Mouse (Mus musculus) ES-Bruce4 (cell line): ENCODE results near the gene Skp1a. TPM values are rescaled to one million over a fixed set of nuclear protein-coding genes. Genes with fewer than 3 reads are reported as not detected.

Experiments used
- H3K27ac ChIP-seq: 2 replicates; pipeline ENCODE4 v1.5.1; 2012; ENCODE audit warnings: low read length, inconsistent platforms; ENCODE audit not compliant: insufficient read depth
- H3K27me3 ChIP-seq: 2 replicates; pipeline ENCODE4 v1.6.1; 2012; ENCODE audit warnings: mild to moderate bottlenecking, low read length, inconsistent platforms; ENCODE audit not compliant: control insufficient read depth, poor library complexity, insufficient read depth, severe bottlenecking
- H3K36me3 ChIP-seq: 2 replicates; pipeline ENCODE4 v1.6.1; 2012; ENCODE audit warnings: inconsistent platforms, mild to moderate bottlenecking, low read length, moderate library complexity; ENCODE audit not compliant: control insufficient read depth, poor library complexity, insufficient read depth, severe bottlenecking
- H3K4me1 ChIP-seq: one replicate; pipeline ENCODE4 v1.8.1; 2011; ENCODE audit warnings: low read length; ENCODE audit not compliant: control insufficient read depth, insufficient read depth
- H3K4me3 ChIP-seq: 2 replicates; pipeline ENCODE4 v1.5.1; 2011; ENCODE audit warnings: low read depth, mild to moderate bottlenecking, low read length
- H3K9ac ChIP-seq: 2 replicates; pipeline ENCODE4 v1.6.1; 2012; ENCODE audit warnings: low read depth, mild to moderate bottlenecking, inconsistent platforms; ENCODE audit not compliant: poor library complexity, severe bottlenecking
- H3K9me3 ChIP-seq: replicated peaks from 2 replicates; pipeline ENCODE4 v1.6.1; 2012; ENCODE audit warnings: mild to moderate bottlenecking, low read length, inconsistent platforms; ENCODE audit not compliant: control insufficient read depth, poor library complexity, insufficient read depth, severe bottlenecking
- CTCF ChIP-seq: IDR thresholded peaks from one replicate; pipeline ENCODE4 v1.8.1; 2011; ENCODE audit warnings: low read depth, low read length
- EP300 ChIP-seq: IDR thresholded peaks from 2 replicates; pipeline ENCODE4 v1.6.1; 2011; ENCODE audit warnings: low read depth, low read length; ENCODE audit not compliant: insufficient read depth
- POLR2A ChIP-seq: IDR thresholded peaks from one replicate; pipeline ENCODE4 v1.8.1; 2011; ENCODE audit warnings: low read length; ENCODE audit not compliant: insufficient read depth
- polyA plus RNA-seq: library from polyadenylated mRNA; stranded (reverse); fragments of >200 nt; gene quantifications from 2 replicates; pipeline ENCODE4 v1.2.4, GENCODE M21; 2011; ENCODE audit warnings: low read depth; ENCODE audit not compliant: missing spikeins, insufficient read depth, insufficient read length

The Skp1a gene
- polyA plus RNA-seq, 1 experiment, result 680 TPM

DNA sequence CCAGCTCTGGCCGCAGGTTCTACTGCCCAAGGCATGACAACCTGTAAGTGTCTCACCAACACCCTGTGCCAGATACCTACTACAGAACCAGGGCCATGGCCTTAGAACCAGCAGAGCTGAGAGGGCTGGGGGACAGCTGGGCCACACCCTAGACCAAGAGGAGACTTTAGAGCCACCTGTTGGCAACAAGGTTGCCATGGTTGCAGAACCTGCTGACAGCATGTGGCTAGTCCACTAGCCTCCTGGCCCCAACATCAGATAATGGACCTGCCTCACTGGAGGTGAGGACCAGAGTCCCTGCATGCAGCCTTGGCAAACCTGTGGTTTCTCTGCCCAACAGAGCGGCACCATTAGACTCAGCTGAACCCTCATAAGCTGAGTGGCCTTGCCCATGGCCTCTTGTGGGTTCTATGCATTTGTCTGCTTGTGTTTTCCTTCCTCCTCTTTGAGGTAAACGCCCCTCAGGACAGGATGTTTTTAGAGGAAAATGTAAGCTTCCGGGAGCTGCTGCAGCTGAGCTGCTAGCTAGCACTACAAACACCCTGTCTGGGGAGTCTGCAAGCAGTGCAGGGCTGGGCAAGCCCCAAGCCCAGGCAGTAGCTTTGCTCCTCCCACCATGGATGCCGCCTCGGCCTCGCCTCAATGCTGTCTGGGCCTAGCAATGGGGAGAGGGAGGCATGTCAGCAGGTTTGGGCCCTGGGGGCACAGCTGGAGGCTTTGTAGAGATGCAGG, 36.5 kb downstream of the Skp1a start:
- TF ChIP-seq POLR2A, result no peak
- no peak for TF ChIP-seq CTCF
- no peak for TF ChIP-seq EP300
- Histone ChIP-seq H3K36me3 (no peaks in the 10 kb centered on the region), H3K9me3 (no peaks in the 10 kb centered on the region), H3K9ac (no peak overlapping the region), H3K4me1 (peaks cover 9% of the 10 kb centered on the region), H3K27ac (no peak overlapping the region), H3K27me3 (no peaks in the 10 kb centered on the region), H3K4me3 (no peak overlapping the region)

- Histone ChIP-seq H3K27me3 (no peaks in the 10 kb centered on the region), H3K36me3 (no peaks in the 10 kb centered on the region), H3K4me3 (no peak overlapping the region), H3K9me3 (no peaks in the 10 kb centered on the region), H3K4me1 (peaks cover 8% of the 10 kb centered on the region), H3K9ac (no peak overlapping the region), H3K27ac (no peak overlapping the region)
- TF ChIP-seq EP300 (no peak), POLR2A (no peak), CTCF (no peak)
Measured at GRCm38 (mm10) chr11:52269841-52270240, 38.0 kb downstream of the Skp1a start.

DNA sequence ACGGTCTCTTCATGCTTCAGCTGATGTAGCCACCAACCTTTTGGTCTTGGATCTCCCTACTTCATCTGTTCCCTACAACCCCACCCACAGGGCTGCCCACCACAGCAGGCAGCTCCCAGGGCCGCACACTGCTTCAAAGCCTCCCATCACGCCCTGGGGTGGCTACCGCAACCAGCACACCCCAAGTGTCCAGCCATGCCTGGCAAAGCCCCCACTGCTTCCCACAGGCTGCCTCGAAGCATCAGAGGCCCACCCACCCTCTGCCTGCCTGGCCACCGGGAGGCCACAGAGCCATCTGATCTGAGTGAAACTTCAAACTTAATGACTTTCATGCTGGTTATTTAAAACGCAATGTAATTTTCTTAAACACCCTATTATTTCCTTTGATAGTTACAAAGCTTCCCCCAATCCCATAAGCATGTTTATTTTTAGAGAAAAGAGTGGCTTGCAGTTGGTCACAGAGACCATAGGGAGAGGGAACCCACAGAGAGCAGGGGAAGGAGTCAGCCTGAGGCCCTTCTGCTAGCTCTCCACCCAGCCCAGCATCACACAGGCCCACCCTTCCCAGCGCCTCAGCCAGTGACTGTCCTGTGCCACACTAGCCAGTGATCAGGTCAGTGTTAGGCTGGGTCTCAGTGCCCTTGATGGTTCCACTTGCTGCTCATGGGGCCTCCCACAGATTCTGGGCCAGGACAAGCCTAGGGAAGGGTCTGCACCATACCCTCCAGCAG, 40.1 kb downstream of the Skp1a start:
- Histone ChIP-seq H3K9me3 (no peaks in the 10 kb centered on the region), H3K9ac (no peak overlapping the region), H3K4me3 (no peak overlapping the region), H3K36me3 (no peaks in the 10 kb centered on the region), H3K27ac (no peak overlapping the region), H3K27me3 (no peaks in the 10 kb centered on the region), H3K4me1 (peaks cover 6% of the 10 kb centered on the region)
- TF ChIP-seq POLR2A, result no peak
- TF ChIP-seq EP300, result no peak
- TF ChIP-seq CTCF, result no peak

GRCm38 (mm10) chr11:52272619-52273018, 40.8 kb downstream of the Skp1a start:
- Histone ChIP-seq H3K9ac (no peak overlapping the region), H3K27me3 (no peaks in the 10 kb centered on the region), H3K9me3 (no peaks in the 10 kb centered on the region), H3K4me3 (no peak overlapping the region), H3K36me3 (0 out of 2 replicates have a peak, but pooled peaks cover 1% of the 10 kb centered on the region), H3K4me1 (peaks cover 6% of the 10 kb centered on the region), H3K27ac (no peak overlapping the region)
- TF ChIP-seq POLR2A (no peak), EP300 (no peak), CTCF (no peak)

- TF ChIP-seq EP300 (no peak), CTCF (no peak), POLR2A (no peak)
- H3K9ac ChIP-seq, result no peak overlapping the region
- 0 out of 2 replicates have a peak, but pooled peaks cover 5% of the 10 kb centered on the region for H3K36me3 ChIP-seq
- peaks cover 4% of the 10 kb centered on the region for H3K4me1 ChIP-seq
- H3K27ac ChIP-seq, result no peak overlapping the region
- H3K4me3 ChIP-seq, result no peak overlapping the region
- H3K27me3 ChIP-seq, result no peaks in the 10 kb centered on the region
- no peaks in the 10 kb centered on the region for H3K9me3 ChIP-seq
Measured at GRCm38 (mm10) chr11:52273183-52273941, 41.6 kb downstream of the Skp1a start.
